Mouse (Mus musculus): ENCODE results near the gene Ift122.

GRCm38 (mm10) chr6:115811606-115812005, 41.7 kb upstream of the Ift122 start:
- TF ChIP-seq CTCF (IDR thresholded peaks at IDR 0.05 in 2 of 3, conservative IDR thresholded peaks at IDR 0.05 in 1 of 3; ENCODE audit: control insufficient read depth in 1 of 3, insufficient read depth in 1 of 3, low read depth in 2 of 3, low read length in 3 of 3, poor library complexity in 1 of 3, severe bottlenecking in 1 of 3): no peak
- no peak for TF ChIP-seq POLR2A (IDR thresholded peaks at IDR 0.05; ENCODE audit: control insufficient read depth in 1 of 2, insufficient read depth in 1 of 2, low read depth in 1 of 2, low read length in 2 of 2, poor library complexity in 1 of 2)
- TF ChIP-seq EP300 (IDR thresholded peaks at IDR 0.05; ENCODE audit: low read depth in 1 of 2, low read length in 2 of 2): no peak
- TF ChIP-seq USF1 (IDR thresholded peaks at IDR 0.05; ENCODE audit: low read depth, low read length): no peak
- TF ChIP-seq ETS1 (IDR thresholded peaks at IDR 0.05; ENCODE audit: low read depth, low read length): no peak
- TF ChIP-seq CHD2 (IDR thresholded peaks at IDR 0.05; ENCODE audit: low read length): no peak
- TF ChIP-seq MAFK (IDR thresholded peaks at IDR 0.05; ENCODE audit: borderline replicate concordance, low read depth, low read length): no peak
- TF ChIP-seq HCFC1 (IDR thresholded peaks at IDR 0.05; ENCODE audit: low read depth, low read length): no peak
- no peak for TF ChIP-seq ZNF384 (IDR thresholded peaks at IDR 0.05; ENCODE audit: low read depth, low read length)
- TF ChIP-seq ZC3H11A (IDR thresholded peaks at IDR 0.05; ENCODE audit: low read depth, low read length): no peak
- TF ChIP-seq ZKSCAN1 (IDR thresholded peaks at IDR 0.05; ENCODE audit: low read depth, low read length): no peak
- TF ChIP-seq MEF2A (IDR thresholded peaks at IDR 0.05; ENCODE audit: extremely low read depth, insufficient replicate concordance, low read depth, low read length, poor library complexity, severe bottlenecking): no peak
